Mouse (Mus musculus) T-helper 1 cell (primary cell): Measurements from ENCODE around the gene Emilin2.

ENCODE experiments used
- in situ Hi-C: fragments of 300-600 bp; cut with MboI, MseI; formaldehyde crosslinking; loops from one replicate; pipeline ENCODE4 v1.15.1; 2025; ENCODE audit warnings: high pct_unique_total_duplicates

The Emilin2 gene

GRCm38 (mm10) chr17:71301413-71301812 is 10.4 kb downstream of the Emilin2 start:
- in situ Hi-C loops = no loop called here

DNA sequence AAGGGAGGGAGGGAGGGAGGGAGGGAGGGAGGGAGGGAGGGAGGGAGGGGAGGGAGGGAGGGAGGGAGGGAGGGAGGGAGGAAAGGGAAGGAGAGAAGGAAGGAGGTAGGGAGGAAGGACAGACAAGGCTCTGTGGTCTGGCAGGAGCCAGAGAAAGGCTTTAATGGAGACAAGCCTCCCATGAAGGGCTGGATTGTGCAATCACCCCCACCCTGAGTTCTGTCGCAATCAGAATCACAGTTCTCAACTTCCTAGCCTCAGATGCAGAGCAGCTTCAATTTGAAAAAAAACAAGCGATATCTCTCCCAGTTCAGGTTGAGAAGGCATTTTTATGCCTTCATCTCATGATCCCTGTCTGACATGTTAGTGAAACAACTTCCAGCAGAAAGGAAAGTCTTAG is 11.4 kb downstream of the Emilin2 start:
- in situ Hi-C loops = no loop called here

- in situ Hi-C loops = no loop called here
Measured at GRCm38 (mm10) chr17:71299879-71300278, 11.9 kb downstream of the Emilin2 start.

DNA sequence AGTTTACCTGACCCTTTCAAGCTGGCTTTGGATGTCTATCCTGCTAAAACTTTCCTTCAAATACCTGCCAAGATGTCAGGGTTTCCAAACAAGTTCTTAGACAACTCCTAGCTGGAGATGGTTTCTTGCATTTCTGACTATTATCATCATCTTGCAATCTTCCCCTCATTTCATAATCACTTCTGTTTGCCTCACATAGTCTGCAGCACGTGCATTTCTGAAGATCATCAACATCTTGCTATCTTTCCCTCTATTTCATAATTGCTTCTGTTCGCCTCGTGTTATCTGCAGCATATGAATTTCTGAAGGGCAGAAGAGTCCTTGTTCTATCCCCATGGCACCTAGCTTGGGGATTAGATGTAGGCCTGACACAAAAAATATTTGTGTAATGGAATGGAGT is 17.2 kb downstream of the Emilin2 start:
- in situ Hi-C loops = no loop called here

- in situ Hi-C loops = no loop called here
Measured at GRCm38 (mm10) chr17:71292897-71293296, 18.9 kb downstream of the Emilin2 start.

DNA sequence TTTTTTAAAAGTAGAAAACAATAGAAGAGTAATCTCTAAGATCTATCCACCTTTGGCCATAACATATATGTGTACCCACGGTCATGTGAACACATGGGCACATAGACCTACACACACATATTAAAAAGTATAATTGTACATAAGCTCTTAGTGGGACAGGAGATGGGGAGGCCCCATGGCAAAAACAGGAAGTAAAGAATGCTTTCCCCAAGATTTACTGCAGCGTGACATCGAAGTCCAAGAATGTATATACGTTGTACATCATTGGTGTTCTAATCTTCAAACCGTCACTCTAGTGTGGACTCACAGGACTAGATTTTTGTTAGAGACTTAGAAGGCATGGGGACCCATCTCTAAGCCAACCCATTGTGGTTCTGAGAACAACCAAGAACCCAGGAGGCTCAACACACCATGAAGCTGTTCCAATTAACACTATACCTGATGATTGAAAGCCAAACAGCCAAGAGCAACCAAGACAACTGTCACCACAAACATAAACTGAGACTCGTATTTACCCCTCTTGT is 19.8 kb downstream of the Emilin2 start:
- in situ Hi-C loops = no loop called here

DNA sequence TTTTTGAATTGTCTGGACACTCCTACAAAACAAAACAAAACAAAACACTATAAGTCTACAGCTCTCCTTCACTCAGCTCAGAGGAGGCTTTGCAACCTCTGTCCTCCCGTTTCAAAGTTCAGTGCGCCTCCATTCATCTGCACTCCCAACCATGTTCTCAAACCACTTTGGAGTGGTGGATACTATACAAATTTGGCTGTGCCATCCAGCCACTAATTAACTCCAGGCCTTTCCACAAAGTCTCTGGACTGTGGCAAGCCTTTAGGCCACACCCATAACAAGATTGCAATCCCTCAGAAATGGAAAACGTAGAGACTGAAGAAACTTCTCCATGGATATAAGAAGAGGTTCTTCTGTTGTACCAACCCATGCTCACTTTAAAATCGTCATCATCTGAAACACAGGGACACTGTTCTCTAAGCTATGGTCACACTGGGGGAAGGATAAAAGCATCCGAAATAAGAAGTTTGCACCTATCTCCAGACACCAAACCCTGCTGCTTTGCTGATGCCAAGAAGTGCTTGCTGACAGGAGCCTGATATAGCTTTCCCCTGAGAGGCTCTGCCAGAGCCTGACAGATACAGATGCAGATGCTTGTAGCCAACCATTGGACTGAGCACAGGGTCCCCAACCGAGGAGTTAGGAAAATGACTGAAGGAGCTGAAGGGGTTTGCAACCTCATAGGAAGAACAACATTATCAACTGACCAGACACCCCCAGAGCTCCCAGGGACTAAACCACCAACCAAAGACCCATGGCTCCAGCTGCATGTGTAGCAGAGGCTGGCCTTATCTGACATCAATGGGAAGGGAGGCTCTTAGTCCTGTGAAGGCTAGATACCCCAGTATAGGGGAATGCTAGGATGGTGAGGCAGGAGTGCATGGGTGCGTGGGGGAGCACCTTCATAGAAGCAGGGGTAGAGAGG is 21.0 kb downstream of the Emilin2 start:
- in situ Hi-C loops = no loop called here

DNA sequence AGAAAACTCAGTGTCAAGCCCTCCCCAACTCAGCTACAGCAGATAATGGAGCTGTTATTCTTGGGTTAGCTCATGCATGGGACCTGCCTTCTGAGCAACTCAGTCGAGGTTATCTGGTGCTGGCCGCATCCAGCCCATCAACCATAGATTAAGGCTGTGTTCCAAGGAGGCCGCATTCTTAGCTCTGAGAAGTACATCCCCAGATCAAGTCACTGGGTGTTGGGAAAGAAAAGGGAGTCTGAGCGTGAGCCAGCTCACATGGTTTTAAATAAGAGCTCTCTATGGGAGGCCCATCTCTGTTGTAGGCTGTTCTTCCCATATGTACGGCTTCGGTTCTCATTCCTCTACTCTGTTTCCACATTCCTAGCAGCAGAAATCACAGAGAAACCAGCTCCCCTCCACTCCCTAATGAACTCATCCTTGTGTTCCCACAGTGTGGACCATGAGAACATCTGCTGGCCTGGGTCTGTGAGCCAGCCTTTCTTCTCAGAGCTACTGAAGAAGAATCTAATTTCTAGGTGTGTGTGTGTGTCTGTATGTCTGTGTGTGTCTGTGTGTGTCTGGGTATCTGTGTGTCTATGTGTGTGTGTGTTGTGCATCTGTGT is 22.1 kb downstream of the Emilin2 start:
- in situ Hi-C loops = no loop called here

DNA sequence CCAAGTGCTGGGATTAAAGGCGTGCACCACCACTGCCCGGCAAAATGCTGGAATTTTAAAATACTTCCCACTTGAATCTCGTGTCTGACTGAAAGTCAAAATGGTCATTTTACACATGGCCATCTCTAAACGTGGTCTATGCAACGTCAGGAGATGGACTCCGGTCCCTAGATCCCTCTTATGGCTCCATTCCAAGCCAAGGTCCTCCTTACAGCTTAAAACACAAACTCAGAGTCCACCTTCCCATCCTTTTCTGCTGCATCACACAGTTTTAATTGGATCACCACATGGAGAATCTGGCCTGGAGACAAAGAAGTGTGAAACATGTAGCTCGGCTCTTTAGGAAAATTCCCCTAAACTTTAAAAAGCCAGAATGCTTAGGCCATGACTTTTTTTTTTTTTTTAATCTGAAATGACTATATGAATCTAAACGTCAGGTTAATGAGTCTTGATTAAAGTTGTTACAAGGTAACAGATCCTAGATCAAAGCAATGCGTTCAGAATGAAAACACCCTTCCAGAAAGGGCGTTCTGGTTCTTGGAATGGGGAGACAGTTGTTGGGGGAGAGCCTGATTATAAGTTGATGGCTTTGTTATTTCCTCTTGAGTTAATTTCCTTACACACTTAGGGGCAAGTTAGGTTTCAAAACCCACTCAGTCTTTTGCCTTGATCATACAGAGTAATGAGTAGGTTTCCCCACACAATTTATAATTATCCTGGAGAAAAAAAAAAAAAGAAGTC is 22.8 kb downstream of the Emilin2 start:
- in situ Hi-C loops = no loop called here

- in situ Hi-C loops = no loop called here
Measured at GRCm38 (mm10) chr17:71288145-71288758, 23.5 kb downstream of the Emilin2 start.

GRCm38 (mm10) chr17:71287586-71287985 is 24.2 kb downstream of the Emilin2 start:
- in situ Hi-C loops = no loop called here

GRCm38 (mm10) chr17:71285929-71286328 is 25.8 kb downstream of the Emilin2 start:
- in situ Hi-C loops = no loop called here

DNA sequence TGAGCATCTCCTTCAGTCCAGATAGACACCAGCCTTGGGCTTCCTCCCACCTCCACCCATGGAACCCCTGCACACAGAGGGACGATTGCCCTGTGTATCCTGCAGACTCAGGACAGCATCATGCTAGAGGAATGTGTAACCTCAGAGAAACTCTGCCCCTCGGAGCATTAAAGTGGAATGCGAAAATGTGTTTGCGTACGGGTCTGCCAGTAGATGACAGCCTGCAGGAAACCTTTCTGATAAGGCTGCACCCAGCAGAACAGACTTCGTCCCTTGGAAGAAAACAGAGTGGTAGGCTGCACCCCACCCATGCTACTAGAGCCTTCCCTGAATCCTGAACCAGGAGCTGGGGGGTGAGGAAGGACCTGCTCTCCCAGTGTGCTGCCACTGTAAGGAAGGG is 26.9 kb downstream of the Emilin2 start:
- in situ Hi-C loops = no loop called here

DNA sequence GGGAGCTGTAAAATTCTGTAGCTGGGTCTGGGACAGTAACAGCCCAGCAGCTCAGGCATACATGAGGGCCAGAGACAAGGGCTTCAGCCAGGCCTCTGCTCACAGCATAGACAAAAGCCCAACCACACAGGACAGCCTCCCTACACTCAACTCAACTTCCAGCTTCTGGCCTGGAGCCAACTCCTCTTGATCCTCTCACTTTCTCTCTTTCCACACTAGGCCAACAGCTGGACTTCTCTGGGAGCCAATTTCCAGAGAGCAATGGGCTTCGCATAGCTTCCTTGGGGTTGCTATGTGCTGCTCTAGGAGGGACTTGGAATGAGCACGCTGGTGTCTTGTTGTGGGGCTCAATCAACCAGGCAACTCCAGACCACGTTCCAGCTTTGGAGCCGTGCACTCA is 28.5 kb downstream of the Emilin2 start:
- in situ Hi-C loops = no loop called here

DNA sequence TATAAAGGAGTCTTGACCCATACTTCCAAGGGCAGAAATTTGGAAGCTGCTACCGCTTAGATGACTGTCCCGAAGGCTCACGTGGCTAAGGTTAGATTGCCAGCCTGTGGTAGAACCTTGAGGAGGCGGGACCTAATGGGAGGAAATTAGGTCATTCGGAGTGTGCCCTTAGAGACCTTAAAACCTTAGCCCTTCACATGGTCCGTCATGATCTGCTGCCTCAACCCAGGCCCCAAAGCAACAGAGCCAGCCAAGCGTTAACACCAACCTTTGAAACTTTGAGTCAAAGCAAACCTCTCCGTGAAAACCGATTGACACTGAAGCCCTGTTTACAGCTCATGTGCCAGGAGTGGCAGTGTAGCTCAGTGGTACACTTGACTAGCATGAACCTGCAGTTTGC is 29.1 kb downstream of the Emilin2 start:
- in situ Hi-C loops = no loop called here

DNA sequence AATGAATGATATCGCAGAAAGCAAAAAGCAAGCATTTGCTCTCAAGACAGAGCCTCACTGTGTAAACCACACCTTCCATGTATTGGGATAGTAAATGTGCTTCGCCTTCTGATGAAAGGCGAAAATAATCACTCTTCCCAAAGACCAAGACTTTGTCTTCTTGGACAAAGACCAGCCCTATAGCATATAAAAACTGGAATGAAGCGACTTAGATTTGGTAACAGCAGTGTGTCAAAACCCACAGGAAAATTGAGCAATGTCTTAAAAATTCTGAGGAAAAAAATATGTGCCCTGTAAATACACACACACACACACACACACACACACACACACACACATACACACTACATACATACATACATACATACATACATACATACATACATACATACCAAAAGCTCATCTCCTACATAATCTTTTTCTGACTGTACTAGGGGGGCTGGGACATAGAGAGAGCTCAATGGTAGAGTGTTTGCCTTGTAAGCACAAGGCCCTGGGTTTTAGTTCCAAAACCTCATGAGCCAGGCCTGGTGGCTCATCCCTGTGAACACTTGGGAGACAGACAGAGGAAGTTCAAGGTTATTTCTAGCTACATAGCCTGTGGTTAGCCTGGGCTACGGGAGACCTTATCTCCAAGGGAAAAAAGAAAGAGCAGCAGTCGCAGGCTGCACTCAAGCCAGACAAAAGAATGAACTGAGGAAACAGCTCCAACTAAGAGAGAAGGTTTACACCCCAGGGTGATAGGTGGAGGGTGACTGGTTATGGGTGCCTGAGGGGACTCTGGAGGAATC is 33.9 kb downstream of the Emilin2 start:
- in situ Hi-C loops = no loop called here

DNA sequence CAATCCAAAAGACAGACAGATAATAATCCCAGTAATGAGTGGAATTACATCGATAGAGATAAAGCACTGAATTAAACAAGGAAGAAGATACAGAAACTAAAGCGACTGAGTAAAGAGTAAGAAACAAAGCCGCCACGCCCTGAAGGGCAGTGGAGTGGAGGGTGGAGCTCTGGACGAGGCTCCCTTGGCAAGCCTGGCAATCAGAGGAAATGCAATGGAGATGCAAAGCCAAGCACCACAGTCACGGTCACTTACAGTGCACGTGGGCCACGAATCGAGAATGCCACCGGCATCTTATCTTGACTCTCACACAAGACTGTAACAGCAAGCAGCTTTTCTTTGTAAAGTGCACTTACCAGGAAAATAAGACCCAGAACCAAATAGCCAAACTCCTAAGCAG is 35.0 kb downstream of the Emilin2 start:
- in situ Hi-C loops = no loop called here

GRCm38 (mm10) chr17:71273901-71274300 is 37.9 kb downstream of the Emilin2 start:
- in situ Hi-C loops = no loop called here

- in situ Hi-C loops = loop anchor here (5.0 kb wide), 1 partner anchor 39 kb away; no protein-coding TSS in a partner anchor
Measured at GRCm38 (mm10) chr17:71268599-71268998, 43.2 kb downstream of the Emilin2 start.

GRCm38 (mm10) chr17:71268152-71268551 is 43.6 kb downstream of the Emilin2 start:
- in situ Hi-C loops = loop anchor here (5.0 kb wide), 1 partner anchor 39 kb away; no protein-coding TSS in a partner anchor

GRCm38 (mm10) chr17:71267374-71267773 is 44.4 kb downstream of the Emilin2 start:
- in situ Hi-C loops = loop anchor here (5.0 kb wide), 1 partner anchor 40 kb away; no protein-coding TSS in a partner anchor
